Mouse (Mus musculus) megakaryocyte, adult 5-6 weeks (primary cell): ENCODE measurements around the gene Hsd3b7. TPM values are rescaled to one million over a fixed set of nuclear protein-coding genes. Genes with fewer than 3 reads are reported as not detected.

ENCODE experiments used
- total RNA-seq, 2 experiments: library from RNA; stranded (forward) in 1 of 2; stranded (reverse) in 1 of 2; fragments of 153-499, 151-499 nt in 1 of 2; fragments of 221-1000, 200-1000 nt in 1 of 2; gene quantifications; 2 replicates each; pipeline versions ENCODE4 v1.2.3 to v1.2.4; 2015 to 2017

Hsd3b7 gene
- total RNA-seq, 2 experiments from 2014 or later, result 28.5 to 30.9 TPM

Other genes with a start within 250 kb of the Hsd3b7 start
- not detected in 2 replicates for gene Tmem265, start 239.2 kb upstream of the Hsd3b7 start, total RNA-seq (2015)
- 2.5 TPM in 1 of 2 replicates, not detected in the other for gene Tmem265, start 239.2 kb upstream of the Hsd3b7 start, total RNA-seq (2017)
- 31.6 and 39.4 TPM in 2 replicates for gene Phkg2, start 227.3 kb upstream of the Hsd3b7 start, total RNA-seq (2015)
- gene Phkg2, start 227.3 kb upstream of the Hsd3b7 start, total RNA-seq (2017), result 25.7 and 30.5 TPM in 2 replicates
- 2.6 and 6.3 TPM in 2 replicates for gene Ccdc189, start 212.0 kb upstream of the Hsd3b7 start, total RNA-seq (2015)
- gene Ccdc189, start 212.0 kb upstream of the Hsd3b7 start, total RNA-seq (2017), result 2.5 and 11.0 TPM in 2 replicates
- 14.1 and 18.8 TPM in 2 replicates for gene Rnf40, start 211.8 kb upstream of the Hsd3b7 start, total RNA-seq (2015)
- 35.1 and 48.0 TPM in 2 replicates for gene Rnf40, start 211.8 kb upstream of the Hsd3b7 start, total RNA-seq (2017)
- 3.5 TPM in 2 replicates for gene Zfp629, start 184.8 kb upstream of the Hsd3b7 start, total RNA-seq (2015)
- gene Zfp629, start 184.8 kb upstream of the Hsd3b7 start, total RNA-seq (2017), result 4.2 and 5.8 TPM in 2 replicates
- 30.2 and 37.4 TPM in 2 replicates for gene Bcl7c, start 91.7 kb upstream of the Hsd3b7 start, total RNA-seq (2015)
- 8.6 and 16.6 TPM in 2 replicates for gene Bcl7c, start 91.7 kb upstream of the Hsd3b7 start, total RNA-seq (2017)
- 0.16 TPM in 1 of 2 replicates, not detected in the other for gene Ctf1, start 87.9 kb upstream of the Hsd3b7 start, total RNA-seq (2015)
- 0.29 TPM in 1 of 2 replicates, not detected in the other for gene Ctf1, start 87.9 kb upstream of the Hsd3b7 start, total RNA-seq (2017)
- gene Ctf2, start 68.4 kb upstream of the Hsd3b7 start, total RNA-seq (2015), result not detected in 2 replicates
- gene Ctf2, start 68.4 kb upstream of the Hsd3b7 start, total RNA-seq (2017), result not detected in 2 replicates
- 2.1 TPM in 2 replicates for gene Fbxl19, start 56.1 kb upstream of the Hsd3b7 start, total RNA-seq (2015)
- 5.8 and 6.2 TPM in 2 replicates for gene Fbxl19, start 56.1 kb upstream of the Hsd3b7 start, total RNA-seq (2017)
- gene Orai3, start 30.8 kb upstream of the Hsd3b7 start, total RNA-seq (2015), result 30.9 and 33.7 TPM in 2 replicates
- 29.5 and 32.7 TPM in 2 replicates for gene Orai3, start 30.8 kb upstream of the Hsd3b7 start, total RNA-seq (2017)
- 35.2 and 43.3 TPM in 2 replicates for gene Setd1a, start 23.9 kb upstream of the Hsd3b7 start, total RNA-seq (2015)
- gene Setd1a, start 23.9 kb upstream of the Hsd3b7 start, total RNA-seq (2017), result 7.7 and 9.8 TPM in 2 replicates
- gene Gm49388, start 15.0 kb upstream of the Hsd3b7 start, total RNA-seq (2015), result not detected in 2 replicates
- gene Gm49388, start 15.0 kb upstream of the Hsd3b7 start, total RNA-seq (2017), result not detected in 2 replicates
- 59.2 and 68.7 TPM in 2 replicates for gene Stx4a, start 23.7 kb downstream of the Hsd3b7 start, total RNA-seq (2015)
- gene Stx4a, start 23.7 kb downstream of the Hsd3b7 start, total RNA-seq (2017), result 37.7 and 45.0 TPM in 2 replicates
- 0.04 TPM in 1 of 2 replicates, not detected in the other for gene Stx1b, start 23.9 kb downstream of the Hsd3b7 start, total RNA-seq (2015)
- not detected in 2 replicates for gene Stx1b, start 23.9 kb downstream of the Hsd3b7 start, total RNA-seq (2017)
- 16.4 and 22.5 TPM in 2 replicates for gene Zfp646, start 75.6 kb downstream of the Hsd3b7 start, total RNA-seq (2015)
- gene Zfp646, start 75.6 kb downstream of the Hsd3b7 start, total RNA-seq (2017), result 32.2 and 36.8 TPM in 2 replicates
- 2.9 and 5.7 TPM in 2 replicates for gene Zfp668, start 76.2 kb downstream of the Hsd3b7 start, total RNA-seq (2015)
- gene Zfp668, start 76.2 kb downstream of the Hsd3b7 start, total RNA-seq (2017), result 1.9 and 3.1 TPM in 2 replicates
- gene Prss53, start 90.4 kb downstream of the Hsd3b7 start, total RNA-seq (2015), result 0.48 TPM in 1 of 2 replicates, not detected in the other
- not detected in 2 replicates for gene Prss53, start 90.4 kb downstream of the Hsd3b7 start, total RNA-seq (2017)
- not detected in 2 replicates for gene Gm21974, start 94.8 kb downstream of the Hsd3b7 start, total RNA-seq (2015)
- not detected in 2 replicates for gene Gm21974, start 94.8 kb downstream of the Hsd3b7 start, total RNA-seq (2017)
- 49.9 and 59.6 TPM in 2 replicates for gene Vkorc1, start 95.0 kb downstream of the Hsd3b7 start, total RNA-seq (2015)
- 5.5 and 11.2 TPM in 2 replicates for gene Vkorc1, start 95.0 kb downstream of the Hsd3b7 start, total RNA-seq (2017)
- 45.1 and 47.9 TPM in 2 replicates for gene Bckdk, start 103.5 kb downstream of the Hsd3b7 start, total RNA-seq (2015)
- 31.2 and 35.5 TPM in 2 replicates for gene Bckdk, start 103.5 kb downstream of the Hsd3b7 start, total RNA-seq (2017)
- 20.1 and 24.6 TPM in 2 replicates for gene Kat8, start 111.9 kb downstream of the Hsd3b7 start, total RNA-seq (2015)
- 22.7 and 23.6 TPM in 2 replicates for gene Kat8, start 111.9 kb downstream of the Hsd3b7 start, total RNA-seq (2017)
- gene Prss8, start 129.5 kb downstream of the Hsd3b7 start, total RNA-seq (2015), result not detected in 2 replicates
- not detected in 2 replicates for gene Prss8, start 129.5 kb downstream of the Hsd3b7 start, total RNA-seq (2017)
- 0.78 and 1.1 TPM in 2 replicates for gene Prss36, start 146.1 kb downstream of the Hsd3b7 start, total RNA-seq (2015)
- 1.7 TPM in 1 of 2 replicates, not detected in the other for gene Prss36, start 146.1 kb downstream of the Hsd3b7 start, total RNA-seq (2017)
- gene Fus, start 166.9 kb downstream of the Hsd3b7 start, total RNA-seq (2015), result 106 and 143 TPM in 2 replicates
- gene Fus, start 166.9 kb downstream of the Hsd3b7 start, total RNA-seq (2017), result 31.4 and 61.8 TPM in 2 replicates
- 251 and 323 TPM in 2 replicates for gene Pycard, start 193.3 kb downstream of the Hsd3b7 start, total RNA-seq (2015)
- gene Pycard, start 193.3 kb downstream of the Hsd3b7 start, total RNA-seq (2017), result 48.0 and 56.5 TPM in 2 replicates
- gene Trim72, start 203.3 kb downstream of the Hsd3b7 start, total RNA-seq (2015), result not detected in 2 replicates
- not detected in 2 replicates for gene Trim72, start 203.3 kb downstream of the Hsd3b7 start, total RNA-seq (2017)